Mouse (Mus musculus) forebrain, embryonic 15.5 days (tissue): ENCODE data around the gene Fam71e1. TPM values are rescaled to one million over a fixed set of nuclear protein-coding genes. Genes with fewer than 3 reads are reported as not detected.
A peak's percentile ranks its signal among the peaks of the same experiment; 100 is the strongest.

Experiments used
- ATAC-seq: fragments of 200-750 bp; cut with Nextera tagmentation; replicated peaks from 2 replicates; pipeline ENCODE4 v1.8.0; 2017; ENCODE audit warnings: mild to moderate bottlenecking, moderate TSS enrichment, moderate library complexity
- H3K27ac ChIP-seq: fragments of 300-500 bp; sonication (generic); replicated peaks from 2 replicates; pipeline ENCODE4 v1.5.1; 2015; ENCODE audit warnings: mild to moderate bottlenecking, inconsistent platforms
- H3K27me3 ChIP-seq: fragments of 300-500 bp; sonication (generic); 2 replicates; pipeline ENCODE4 v1.6.1; 2015; ENCODE audit warnings: inconsistent platforms
- H3K36me3 ChIP-seq: fragments of 300-500 bp; sonication (generic); 2 replicates; pipeline ENCODE4 v1.6.1; 2015; ENCODE audit warnings: mild to moderate bottlenecking, inconsistent platforms
- H3K4me1 ChIP-seq: fragments of 300-500 bp; sonication (generic); 2 replicates; pipeline ENCODE4 v1.6.1; 2015; ENCODE audit warnings: inconsistent platforms
- H3K4me2 ChIP-seq: fragments of 300-500 bp; sonication (generic); replicated peaks from 2 replicates; pipeline ENCODE4 v1.6.1; 2015; ENCODE audit warnings: mild to moderate bottlenecking, inconsistent platforms
- H3K4me3 ChIP-seq: fragments of 300-500 bp; sonication (generic); 2 replicates; pipeline ENCODE4 v1.5.1; 2015; ENCODE audit warnings: mild to moderate bottlenecking, inconsistent platforms
- H3K9ac ChIP-seq: fragments of 300-500 bp; sonication (generic); replicated peaks from 2 replicates; pipeline ENCODE4 v1.6.1; 2015; ENCODE audit warnings: mild to moderate bottlenecking, inconsistent platforms
- H3K9me3 ChIP-seq: fragments of 300-500 bp; sonication (generic); 2 replicates; pipeline ENCODE4 v1.6.1; 2016; ENCODE audit warnings: inconsistent platforms
- WGBS: fragments of 180-500 bp; shearing (Covaris S2); methylation state at CpG from one replicate; pipeline ENCODE4 v1.1.7; 2015; ENCODE audit warnings: mixed read lengths; 5-methylcytosine and 5-hydroxymethylcytosine counted together
- polyA plus RNA-seq: library from polyadenylated mRNA; unstranded; fragments of >200 nt; fragmentation: Nextera tagmentation; extraction: Ambion mirVana; gene quantifications from 2 replicates; pipeline ENCODE4 v1.2.1, GENCODE M21; 2015

Fam71e1 gene
- 30.2 and 30.5 TPM in 2 replicates for polyA plus RNA-seq

GRCm38 (mm10) chr7:44495992-44496770 is at the start of gene Fam71e1, which contains the start of gene Emc10:
TSS of gene Fam71e1 (plus strand) at chr7:44496581.
TSS of gene Emc10 (minus strand) at chr7:44496529.
- Histone ChIP-seq H3K9me3 (no peaks in the 10 kb centered on the region), H3K36me3 (peaks cover 21% of the 10 kb centered on the region), H3K27ac (peak within 1 kb of the TSS; percentile 95), H3K4me3 (peak within 1 kb of the TSS; percentile 64), H3K9ac (peak within 1 kb of the TSS; percentile 89), H3K4me2 (peak within 1 kb of the TSS; percentile 77), H3K27me3 (no peaks in the 10 kb centered on the region), H3K4me1 (peaks cover 34% of the 10 kb centered on the region)
- WGBS: under 1% methylated on average over 58 of the region's 58 CpGs
- ATAC-seq: peak; percentile 97

DNA sequence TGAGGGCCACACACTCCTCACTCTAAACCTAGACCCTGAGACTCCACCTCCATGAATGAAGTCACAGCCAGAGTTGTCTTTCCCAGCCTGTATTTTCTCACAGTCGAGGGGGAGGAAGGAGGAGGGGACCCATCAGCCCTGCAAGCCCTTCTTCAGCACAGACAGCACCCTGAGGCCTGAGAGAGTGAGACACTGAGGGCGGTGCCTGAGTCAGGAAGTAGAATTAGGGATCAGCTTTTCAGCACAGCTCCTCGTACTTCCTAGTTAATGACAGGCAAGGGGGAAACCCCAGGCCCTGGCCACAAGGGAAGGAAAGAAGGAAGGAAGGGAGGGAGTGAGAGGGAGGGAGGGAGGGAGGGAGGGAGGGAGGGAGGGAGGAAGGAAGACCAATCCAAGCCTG is 43.1 kb upstream of the Fam71e1 start:
- H3K4me3 ChIP-seq: no peak overlapping the region
- ATAC-seq: no peak; the same call in 1 of the 2 replicates
- no peaks in the 10 kb centered on the region for H3K9me3 ChIP-seq
- no peak overlapping the region for H3K4me2 ChIP-seq
- 18% methylated on average over 3 of the region's 3 CpGs for WGBS
- peaks cover 36% of the 10 kb centered on the region for H3K4me1 ChIP-seq
- H3K27me3 ChIP-seq: no peaks in the 10 kb centered on the region
- H3K36me3 ChIP-seq: peaks cover 68% of the 10 kb centered on the region
- H3K9ac ChIP-seq: no peak overlapping the region
- no peak overlapping the region for H3K27ac ChIP-seq

DNA sequence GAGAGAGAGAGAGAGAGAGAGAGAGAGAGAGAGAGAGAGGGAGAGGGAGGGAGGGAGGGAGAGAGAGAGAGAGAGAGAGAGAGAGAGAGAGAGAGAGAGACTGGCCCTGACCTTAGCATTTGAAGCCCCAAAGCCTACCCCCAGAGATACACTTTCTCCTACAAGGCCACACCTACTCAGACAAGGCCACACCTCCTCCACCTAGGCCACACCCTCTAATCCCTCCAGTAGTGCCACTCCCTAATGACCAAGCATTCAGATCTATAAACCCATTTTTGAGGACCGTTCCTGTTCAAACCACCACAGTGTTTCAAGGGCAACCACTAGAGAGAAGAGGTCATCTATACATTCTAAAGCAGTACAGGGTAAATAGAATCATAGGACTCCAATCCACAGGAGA is 40.1 kb upstream of the Fam71e1 start:
- Histone ChIP-seq H3K4me3 (no peak overlapping the region), H3K27me3 (no peaks in the 10 kb centered on the region), H3K4me1 (peaks cover 20% of the 10 kb centered on the region), H3K36me3 (peaks cover 59% of the 10 kb centered on the region), H3K9ac (no peak overlapping the region), H3K9me3 (no peaks in the 10 kb centered on the region), H3K27ac (no peak overlapping the region), H3K4me2 (no peak overlapping the region)
- 98% methylated on average over 1 of the region's 1 CpGs for WGBS
- no peak for ATAC-seq

GRCm38 (mm10) chr7:44460067-44460466 is 36.3 kb upstream of the Fam71e1 start:
- WGBS: 86% methylated on average over 6 of the region's 6 CpGs
- Histone ChIP-seq H3K27ac (no peak overlapping the region), H3K27me3 (no peaks in the 10 kb centered on the region), H3K4me1 (peaks cover 28% of the 10 kb centered on the region), H3K4me3 (no peak overlapping the region), H3K9me3 (no peaks in the 10 kb centered on the region), H3K4me2 (no peak overlapping the region), H3K9ac (no peak overlapping the region), H3K36me3 (peaks cover 68% of the 10 kb centered on the region)
- no peak for ATAC-seq

DNA sequence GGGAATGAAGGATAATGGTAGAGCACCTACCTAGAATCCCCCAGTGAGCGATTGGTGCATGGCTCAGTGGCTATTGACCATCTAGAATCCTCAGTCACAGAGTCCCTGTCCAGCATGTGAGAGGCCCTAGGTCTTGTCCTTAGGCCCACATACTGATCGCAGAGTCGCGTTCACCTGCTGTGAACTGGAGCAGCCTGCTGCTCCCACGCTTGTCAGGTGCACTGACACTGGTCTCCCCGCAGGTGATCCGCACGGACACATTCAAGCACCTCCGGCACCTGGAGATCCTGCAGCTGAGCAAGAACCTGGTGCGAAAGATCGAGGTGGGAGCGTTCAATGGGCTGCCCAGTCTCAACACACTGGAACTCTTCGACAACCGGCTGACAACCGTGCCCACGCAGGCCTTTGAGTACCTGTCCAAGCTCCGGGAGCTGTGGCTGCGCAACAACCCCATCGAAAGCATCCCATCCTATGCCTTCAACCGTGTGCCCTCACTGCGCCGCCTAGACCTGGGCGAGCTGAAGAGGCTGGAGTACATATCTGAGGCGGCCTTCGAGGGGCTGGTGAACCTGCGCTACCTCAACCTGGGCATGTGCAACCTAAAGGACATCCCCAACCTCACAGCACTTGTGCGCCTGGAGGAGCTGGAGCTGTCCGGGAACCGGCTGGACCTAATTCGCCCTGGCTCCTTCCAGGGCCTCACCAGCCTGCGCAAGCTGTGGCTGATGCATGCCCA is 35.4 kb upstream of the Fam71e1 start:
- H3K4me1 ChIP-seq: peaks cover 33% of the 10 kb centered on the region
- ATAC-seq: no peak
- H3K27me3 ChIP-seq: no peaks in the 10 kb centered on the region
- no peaks in the 10 kb centered on the region for H3K9me3 ChIP-seq
- H3K27ac ChIP-seq: no peak overlapping the region
- WGBS: 86% methylated on average over 31 of the region's 31 CpGs
- no peak overlapping the region for H3K4me2 ChIP-seq
- no peak overlapping the region for H3K4me3 ChIP-seq
- H3K36me3 ChIP-seq: peaks cover 62% of the 10 kb centered on the region
- H3K9ac ChIP-seq: no peak overlapping the region

DNA sequence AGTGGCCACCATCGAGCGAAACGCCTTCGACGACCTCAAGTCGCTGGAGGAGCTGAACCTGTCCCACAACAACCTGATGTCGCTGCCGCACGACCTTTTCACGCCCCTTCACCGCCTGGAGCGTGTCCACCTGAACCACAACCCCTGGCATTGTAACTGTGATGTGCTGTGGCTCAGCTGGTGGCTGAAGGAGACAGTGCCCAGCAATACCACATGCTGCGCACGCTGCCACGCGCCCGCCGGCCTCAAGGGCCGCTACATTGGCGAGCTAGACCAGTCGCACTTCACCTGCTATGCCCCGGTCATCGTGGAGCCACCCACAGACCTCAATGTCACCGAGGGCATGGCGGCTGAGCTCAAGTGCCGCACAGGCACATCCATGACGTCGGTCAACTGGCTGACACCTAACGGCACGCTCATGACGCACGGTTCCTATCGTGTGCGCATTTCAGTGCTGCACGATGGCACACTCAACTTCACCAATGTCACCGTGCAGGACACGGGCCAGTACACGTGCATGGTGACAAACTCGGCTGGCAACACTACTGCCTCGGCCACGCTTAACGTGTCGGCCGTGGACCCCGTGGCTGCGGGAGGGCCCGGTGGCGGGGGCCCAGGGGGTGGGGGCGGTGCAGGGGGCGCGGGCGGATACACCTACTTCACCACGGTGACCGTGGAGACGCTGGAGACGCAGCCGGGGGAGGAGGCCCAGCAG is 34.7 kb upstream of the Fam71e1 start:
- no peak for ATAC-seq
- Histone ChIP-seq H3K9me3 (no peaks in the 10 kb centered on the region), H3K4me1 (peaks cover 33% of the 10 kb centered on the region), H3K27ac (no peak overlapping the region), H3K36me3 (peaks cover 57% of the 10 kb centered on the region), H3K27me3 (no peaks in the 10 kb centered on the region), H3K9ac (no peak overlapping the region), H3K4me3 (no peak overlapping the region), H3K4me2 (no peak overlapping the region)
- 83% methylated on average over 57 of the region's 57 CpGs for WGBS

DNA sequence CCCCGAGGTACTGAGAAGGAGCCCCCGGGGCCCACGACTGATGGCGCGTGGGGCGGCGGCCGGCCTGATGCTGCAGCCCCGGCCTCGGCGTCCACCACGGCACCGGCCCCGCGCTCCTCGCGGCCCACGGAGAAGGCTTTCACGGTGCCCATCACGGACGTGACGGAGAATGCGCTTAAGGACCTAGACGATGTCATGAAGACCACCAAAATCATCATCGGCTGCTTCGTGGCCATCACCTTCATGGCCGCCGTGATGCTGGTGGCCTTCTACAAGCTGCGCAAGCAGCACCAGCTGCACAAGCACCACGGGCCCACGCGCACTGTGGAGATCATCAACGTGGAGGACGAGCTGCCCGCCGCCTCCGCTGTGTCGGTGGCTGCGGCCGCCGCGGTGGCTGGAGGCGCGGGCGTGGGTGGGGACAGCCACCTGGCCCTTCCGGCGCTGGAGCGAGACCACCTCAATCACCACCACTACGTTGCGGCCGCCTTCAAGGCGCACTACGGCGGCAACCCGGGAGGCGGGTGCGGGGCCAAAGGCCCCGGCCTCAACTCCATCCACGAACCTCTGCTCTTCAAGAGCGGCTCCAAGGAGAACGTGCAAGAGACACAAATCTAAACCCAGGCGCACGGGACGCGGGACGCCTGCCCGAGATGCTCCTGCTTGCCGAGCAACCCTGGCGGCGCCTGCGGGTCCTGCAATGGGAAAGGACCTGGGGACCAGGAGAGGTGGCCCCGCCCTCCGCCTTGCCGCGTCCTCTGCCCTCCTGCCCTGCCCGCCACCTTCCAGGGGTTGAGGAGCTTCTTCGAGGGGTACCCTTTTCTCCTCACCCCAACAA is 33.9 kb upstream of the Fam71e1 start:
- 40% methylated on average over 77 of the region's 77 CpGs for WGBS
- no peak overlapping the region for H3K4me2 ChIP-seq
- H3K36me3 ChIP-seq: peaks cover 49% of the 10 kb centered on the region
- H3K4me1 ChIP-seq: peaks cover 40% of the 10 kb centered on the region
- H3K27ac ChIP-seq: no peak overlapping the region
- no peak overlapping the region for H3K9ac ChIP-seq
- no peaks in the 10 kb centered on the region for H3K27me3 ChIP-seq
- no peak for ATAC-seq
- no peaks in the 10 kb centered on the region for H3K9me3 ChIP-seq
- H3K4me3 ChIP-seq: no peak overlapping the region

- Histone ChIP-seq H3K36me3 (peaks cover 44% of the 10 kb centered on the region), H3K4me3 (no peak overlapping the region), H3K27ac (peak overlapping the region; percentile 72; the same call in 1 of the 2 replicates), H3K9ac (no peak overlapping the region), H3K9me3 (no peaks in the 10 kb centered on the region), H3K4me1 (peaks cover 42% of the 10 kb centered on the region), H3K27me3 (no peaks in the 10 kb centered on the region), H3K4me2 (no peak overlapping the region)
- 55% methylated on average over 8 of the region's 8 CpGs for WGBS
- no peak for ATAC-seq
These were observed 33.3 kb upstream of the Fam71e1 start for GRCm38 (mm10) chr7:44463056-44463425.

GRCm38 (mm10) chr7:44463556-44464225 is 32.7 kb upstream of the Fam71e1 start:
- Histone ChIP-seq H3K4me1 (peaks cover 47% of the 10 kb centered on the region), H3K9me3 (no peaks in the 10 kb centered on the region), H3K9ac (no peak overlapping the region), H3K4me2 (no peak overlapping the region), H3K27me3 (no peaks in the 10 kb centered on the region), H3K36me3 (peaks cover 38% of the 10 kb centered on the region), H3K4me3 (no peak overlapping the region), H3K27ac (peak overlapping the region; percentile 72)
- 86% methylated on average over 10 of the region's 10 CpGs for WGBS
- no peak for ATAC-seq

DNA sequence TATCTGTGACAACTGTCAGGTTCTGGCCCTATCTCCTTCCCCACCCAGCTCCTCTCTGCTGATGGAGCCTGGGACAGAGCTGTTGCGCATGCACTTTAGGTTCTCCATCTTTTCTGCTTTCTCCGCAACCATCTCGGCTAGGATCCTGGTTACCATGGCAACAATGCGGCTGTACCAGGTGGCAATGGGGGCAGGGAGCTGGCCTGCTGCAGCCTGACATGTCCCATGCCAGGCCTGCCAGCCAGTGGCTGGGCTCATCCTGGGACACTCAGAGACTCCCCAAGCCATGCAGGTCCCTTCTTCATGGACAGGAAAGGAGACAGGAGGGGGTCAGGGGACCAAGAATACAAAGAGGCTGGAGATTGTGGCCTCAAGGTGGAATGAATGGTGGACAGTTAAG is 31.9 kb upstream of the Fam71e1 start:
- H3K4me1 ChIP-seq: peaks cover 55% of the 10 kb centered on the region
- H3K36me3 ChIP-seq: peaks cover 32% of the 10 kb centered on the region
- H3K27ac ChIP-seq: peak overlapping the region; percentile 72
- H3K9me3 ChIP-seq: no peaks in the 10 kb centered on the region
- H3K9ac ChIP-seq: no peak overlapping the region
- H3K27me3 ChIP-seq: no peaks in the 10 kb centered on the region
- no peak overlapping the region for H3K4me2 ChIP-seq
- no peak for ATAC-seq
- 13% methylated on average over 4 of the region's 4 CpGs for WGBS
- H3K4me3 ChIP-seq: no peak overlapping the region

DNA sequence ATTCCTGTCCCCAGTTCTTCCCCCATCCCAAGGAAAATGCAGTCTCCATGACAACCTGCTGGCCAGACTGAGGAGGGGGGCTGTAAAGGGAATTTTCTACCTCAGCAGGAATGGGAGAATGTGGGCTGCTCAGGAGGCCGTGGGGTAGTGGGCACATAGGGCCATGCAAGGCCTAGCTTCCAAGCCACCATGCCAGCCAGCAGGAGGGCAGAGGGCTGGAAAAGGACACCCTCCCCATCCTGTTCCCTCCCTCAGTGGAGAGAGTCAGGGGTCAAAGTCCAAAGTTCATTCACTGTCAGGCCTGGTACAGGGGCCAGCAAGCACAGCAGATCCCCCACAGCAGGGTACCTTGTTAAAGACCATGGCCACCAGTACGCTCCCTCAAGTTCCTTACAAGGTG is 31.3 kb upstream of the Fam71e1 start, which contains the start of gene Aspdh:
Gene Aspdh (plus strand): TSS at position 281 of the 400 bp plus-strand sequence.
- Histone ChIP-seq H3K36me3 (peaks cover 32% of the 10 kb centered on the region), H3K9me3 (no peaks in the 10 kb centered on the region), H3K9ac (no peak within 1 kb of the TSS), H3K4me1 (peaks cover 58% of the 10 kb centered on the region), H3K4me2 (no peak within 1 kb of the TSS), H3K27ac (peak within 1 kb of the TSS; percentile 72), H3K27me3 (no peaks in the 10 kb centered on the region), H3K4me3 (no peak within 1 kb of the TSS)
- WGBS: 47% methylated on average over 2 of the region's 2 CpGs
- no peak for ATAC-seq
